ENCODE assay signal across 19 mouse cellular contexts in genomic region chr6:28923837-28924236, GRCm38 (mm10).
DNase-seq lines count a peak whose midpoint lies in the region; ATAC-seq and TF ChIP-seq lines count a peak whose summit lies in the region.
"Had no signal": no experiment of that assay in that cellular context is flagged by ENCODE, and none has a peak within 500 bp of the region (broad histone marks: within the 10 kb centered on the region; RNA-seq: fewer than 3 reads in every experiment).

No protein-coding gene starts in this region.

- H3K4me3 ChIP-seq in hindbrain, embryonic 15.5 days, result no peak overlapping the region
- no peak overlapping the region for H3K4me3 ChIP-seq in hindbrain, embryonic 10.5 days
- no peak overlapping the region for H3K4me3 ChIP-seq in midbrain, embryonic 13.5 days (replicated peaks)
- H3K4me3 ChIP-seq in midbrain, embryonic 14.5 days (replicated peaks; ENCODE audit: low read depth, low read length), result no peak overlapping the region
- H3K4me3 ChIP-seq in midbrain, embryonic 16.5 days (ENCODE audit: low read depth, low read length), result no peak overlapping the region
- peak overlapping the region; percentile 40 for H3K4me3 ChIP-seq in olfactory bulb, adult 2 months (ENCODE audit: insufficient read depth, low read depth, low read length)
- H3K4me3 ChIP-seq: embryonic facial prominence, embryonic 10.5 days; heart, embryonic 15.5 days; myocyte had no signal

- WGBS in hindbrain, embryonic 15.5 days, result 74% methylated on average over 10 of the region's 10 CpGs
- 81% methylated on average over 10 of the region's 10 CpGs for WGBS in hindbrain, embryonic 10.5 days
- 84% methylated on average over 10 of the region's 10 CpGs for WGBS in midbrain, embryonic 13.5 days
- 84% methylated on average over 10 of the region's 10 CpGs for WGBS in midbrain, embryonic 14.5 days
- WGBS in midbrain, embryonic 16.5 days, result 83% methylated on average over 10 of the region's 10 CpGs
- 59% methylated on average over 10 of the region's 10 CpGs for WGBS in olfactory bulb, adult 2 months

- peak overlapping the region; percentile 13; the same call in 1 of the 2 replicates for H3K4me2 ChIP-seq in hindbrain, embryonic 15.5 days
- no peak overlapping the region for H3K4me2 ChIP-seq in midbrain, embryonic 13.5 days (replicated peaks)
- no peak overlapping the region for H3K4me2 ChIP-seq in midbrain, embryonic 14.5 days (ENCODE audit: low read length)
- H3K4me2 ChIP-seq in midbrain, embryonic 16.5 days (ENCODE audit: low read length), result no peak overlapping the region
- H3K4me2 ChIP-seq: heart, embryonic 15.5 days had no signal

- no peak for TF ChIP-seq CTCF in olfactory bulb, adult 2 months (IDR thresholded peaks at IDR 0.05; ENCODE audit: insufficient read depth, low read depth, low read length)

- H3K36me3 ChIP-seq in hindbrain, embryonic 15.5 days, result no peaks in the 10 kb centered on the region
- H3K36me3 ChIP-seq in hindbrain, embryonic 10.5 days, result no peaks in the 10 kb centered on the region
- no peaks in the 10 kb centered on the region for H3K36me3 ChIP-seq in midbrain, embryonic 13.5 days
- H3K36me3 ChIP-seq in midbrain, embryonic 14.5 days (ENCODE audit: control insufficient read depth, insufficient read depth, low read length), result no peaks in the 10 kb centered on the region
- H3K36me3 ChIP-seq in midbrain, embryonic 16.5 days (ENCODE audit: control insufficient read depth, insufficient read depth, low read length), result no peaks in the 10 kb centered on the region
- H3K36me3 ChIP-seq: embryonic facial prominence, embryonic 10.5 days; heart, embryonic 15.5 days had no signal

- no peaks in the 10 kb centered on the region for H3K27me3 ChIP-seq in hindbrain, embryonic 15.5 days
- no peaks in the 10 kb centered on the region for H3K27me3 ChIP-seq in hindbrain, embryonic 10.5 days (ENCODE audit: insufficient read depth, poor library complexity, severe bottlenecking)
- H3K27me3 ChIP-seq in midbrain, embryonic 13.5 days, result no peaks in the 10 kb centered on the region
- H3K27me3 ChIP-seq in midbrain, embryonic 14.5 days (ENCODE audit: control insufficient read depth, insufficient read depth, low read length), result no peaks in the 10 kb centered on the region
- H3K27me3 ChIP-seq in midbrain, embryonic 16.5 days (ENCODE audit: control insufficient read depth, insufficient read depth, low read depth, low read length), result no peaks in the 10 kb centered on the region
- H3K27me3 ChIP-seq: heart, embryonic 15.5 days had no signal

- peak; percentile 59; the same call in 1 of the 2 replicates for ATAC-seq in hindbrain, embryonic 15.5 days (ENCODE audit: low FRiP score, low read depth)
- ATAC-seq in midbrain, embryonic 13.5 days, result 0 out of 2 replicates have a peak, but pooled peaks have one; percentile 40
- no peak for ATAC-seq in midbrain, embryonic 14.5 days (ENCODE audit: low FRiP score, low TSS enrichment)
- ATAC-seq in midbrain, embryonic 16.5 days, result 0 out of 2 replicates have a peak, but pooled peaks have one; percentile 51
- ATAC-seq: intestine, embryonic 16.5 days; lung, postnatal 0 days had no signal

- no peaks in the 10 kb centered on the region for H3K4me1 ChIP-seq in hindbrain, embryonic 15.5 days (replicated peaks)
- H3K4me1 ChIP-seq in hindbrain, embryonic 10.5 days (replicated peaks), result no peaks in the 10 kb centered on the region
- H3K4me1 ChIP-seq in midbrain, embryonic 13.5 days (replicated peaks), result peaks cover 7% of the 10 kb centered on the region; the same call in 1 of the 2 replicates
- H3K4me1 ChIP-seq in midbrain, embryonic 14.5 days (ENCODE audit: control insufficient read depth, insufficient read depth, low read length), result no peaks in the 10 kb centered on the region
- H3K4me1 ChIP-seq in midbrain, embryonic 16.5 days (ENCODE audit: control insufficient read depth, insufficient read depth, low read length), result no peaks in the 10 kb centered on the region
- H3K4me1 ChIP-seq in olfactory bulb, adult 2 months (ENCODE audit: control insufficient read depth, insufficient read depth, low read length), result peaks cover 6% of the 10 kb centered on the region; the same call in 1 of the 2 replicates
- H3K4me1 ChIP-seq: heart, embryonic 15.5 days had no signal

- no peak for DNase-seq in hindbrain, embryonic 10.5 days (ENCODE audit: low spot score)
- no peak for DNase-seq in midbrain, embryonic 14.5 days
- no peak for DNase-seq in right cerebral cortex, postnatal 10 days (ENCODE audit: low spot score in 2 of 2)
- DNase-seq: adrenal gland, postnatal 10 days; cerebellum, adult 9-11 months; heart, postnatal 4 days; kidney, adult 9 months; kidney, postnatal 14 days; layer of hippocampus, postnatal 36 days; retina, postnatal 1 day had no signal

- H3K9me3 ChIP-seq in hindbrain, embryonic 15.5 days, result no peaks in the 10 kb centered on the region
- no peaks in the 10 kb centered on the region for H3K9me3 ChIP-seq in hindbrain, embryonic 10.5 days
- no peaks in the 10 kb centered on the region for H3K9me3 ChIP-seq in midbrain, embryonic 13.5 days
- H3K9me3 ChIP-seq in midbrain, embryonic 14.5 days (ENCODE audit: control insufficient read depth, low read length), result no peaks in the 10 kb centered on the region
- H3K9me3 ChIP-seq in midbrain, embryonic 16.5 days (replicated peaks; ENCODE audit: control insufficient read depth, low read length, poor library complexity, severe bottlenecking), result no peaks in the 10 kb centered on the region
- H3K9me3 ChIP-seq: embryonic facial prominence, embryonic 10.5 days; heart, embryonic 15.5 days had no signal

- no peak overlapping the region for H3K9ac ChIP-seq in hindbrain, embryonic 15.5 days
- no peak overlapping the region for H3K9ac ChIP-seq in midbrain, embryonic 13.5 days (replicated peaks)
- H3K9ac ChIP-seq in midbrain, embryonic 14.5 days (replicated peaks; ENCODE audit: low read length), result no peak overlapping the region
- no peak overlapping the region for H3K9ac ChIP-seq in midbrain, embryonic 16.5 days (ENCODE audit: low read depth, low read length)
- H3K9ac ChIP-seq: heart, embryonic 15.5 days had no signal

- H3K27ac ChIP-seq in hindbrain, embryonic 15.5 days (replicated peaks), result no peak overlapping the region
- H3K27ac ChIP-seq in hindbrain, embryonic 10.5 days, result no peak overlapping the region
- no peak overlapping the region for H3K27ac ChIP-seq in midbrain, embryonic 13.5 days
- H3K27ac ChIP-seq in midbrain, embryonic 14.5 days (replicated peaks; ENCODE audit: low read depth, low read length), result no peak overlapping the region
- H3K27ac ChIP-seq in midbrain, embryonic 16.5 days (ENCODE audit: low read length), result no peak overlapping the region
- peak overlapping the region; percentile 49; the same call in 1 of the 2 replicates for H3K27ac ChIP-seq in olfactory bulb, adult 2 months (ENCODE audit: insufficient read depth, low read depth, low read length)
- H3K27ac ChIP-seq: embryonic facial prominence, embryonic 10.5 days; heart, embryonic 15.5 days had no signal

- no peak for TF ChIP-seq POLR2A in olfactory bulb, adult 2 months (IDR thresholded peaks at IDR 0.05; ENCODE audit: insufficient read depth, low read depth, low read length)
